Mouse (Mus musculus) liver, embryonic 16.5 days (tissue): ENCODE measurements around the gene Rad9b. TPM values are rescaled to one million over a fixed set of nuclear protein-coding genes. Genes with fewer than 3 reads are reported as not detected.

Experiments used
- ATAC-seq: fragments of 200-750 bp; cut with Nextera tagmentation; 2 replicates; pipeline ENCODE4 v1.8.0; 2017; ENCODE audit warnings: low read depth, mild to moderate bottlenecking, moderate number of reproducible peaks, moderate library complexity
- H3K27ac ChIP-seq: fragments of 300-500 bp; sonication (generic); 2 replicates; pipeline ENCODE4 v1.5.1; 2014; ENCODE audit warnings: mild to moderate bottlenecking, low read length
- H3K27me3 ChIP-seq: fragments of 300-500 bp; sonication (generic); 2 replicates; pipeline ENCODE4 v1.6.1; 2014; ENCODE audit warnings: low read depth, low read length, mixed read lengths; ENCODE audit not compliant: control insufficient read depth, insufficient read depth
- H3K36me3 ChIP-seq: fragments of 300-500 bp; sonication (generic); 2 replicates; pipeline ENCODE4 v1.6.1; 2014; ENCODE audit warnings: mild to moderate bottlenecking; ENCODE audit not compliant: control insufficient read depth, insufficient read depth
- H3K4me1 ChIP-seq: fragments of 300-500 bp; sonication (generic); 2 replicates; pipeline ENCODE4 v1.6.1; 2014; ENCODE audit warnings: low read depth, low read length, mixed read lengths; ENCODE audit not compliant: control insufficient read depth
- H3K4me2 ChIP-seq: fragments of 300-500 bp; sonication (generic); 2 replicates; pipeline ENCODE4 v1.6.1; 2014; ENCODE audit warnings: low read depth, low read length, mixed read lengths
- H3K4me3 ChIP-seq: fragments of 300-500 bp; sonication (generic); 2 replicates; pipeline ENCODE4 v1.5.1; 2014; ENCODE audit warnings: low read depth, mild to moderate bottlenecking, low read length
- H3K9ac ChIP-seq: fragments of 300-500 bp; sonication (generic); 2 replicates; pipeline ENCODE4 v1.6.1; 2014; ENCODE audit warnings: low read depth, low read length
- H3K9me3 ChIP-seq: fragments of 300-500 bp; sonication (generic); replicated peaks from 2 replicates; pipeline ENCODE4 v1.6.1; 2016; ENCODE audit warnings: low read length; ENCODE audit not compliant: control insufficient read depth
- whole genome bisulfite sequencing: fragments of 180-500 bp; shearing (Covaris S2); extraction: QIAGEN DNeasy Blood & Tissue Kit; methylation state at CpG from one replicate; pipeline ENCODE4 v1.1.7; 2014; ENCODE audit not compliant: insufficient replicate concordance; 5-methylcytosine and 5-hydroxymethylcytosine counted together
- polyA plus RNA-seq: library from polyadenylated mRNA; unstranded; fragments of >200 nt; fragmentation: Nextera tagmentation; extraction: Ambion mirVana; gene quantifications from 2 replicates; pipeline ENCODE4 v1.2.1, GENCODE M21; 2015

Rad9b gene
- polyA plus RNA-seq = 2.5 and 2.6 TPM in 2 replicates

- ATAC-seq = peak; percentile 96
- H3K4me1 ChIP-seq = peaks cover 10% of the 10 kb centered on the region
- peak within 1 kb of the TSS; percentile 93 for H3K9ac ChIP-seq
- H3K4me3 ChIP-seq = peak within 1 kb of the TSS; percentile 94
- H3K4me2 ChIP-seq = peak within 1 kb of the TSS; percentile 91
- H3K9me3 ChIP-seq = no peaks in the 10 kb centered on the region
- WGBS = 1% methylated on average over 51 of the region's 51 CpGs
- no peaks in the 10 kb centered on the region for H3K36me3 ChIP-seq
- no peaks in the 10 kb centered on the region for H3K27me3 ChIP-seq
- H3K27ac ChIP-seq = peak within 1 kb of the TSS; percentile 78
Observed at GRCm38 (mm10) chr5:122353807-122354491, at the start of gene Rad9b, which contains the start of gene Vps29. Gene Rad9b, minus strand, starts transcription at chr5:122354233. Gene Vps29, plus strand, starts transcription at chr5:122354369.

- no peak overlapping the region for H3K9ac ChIP-seq
- peaks cover 41% of the 10 kb centered on the region for H3K36me3 ChIP-seq
- no peak overlapping the region for H3K4me2 ChIP-seq
- no peaks in the 10 kb centered on the region for H3K9me3 ChIP-seq
- ATAC-seq = no peak
- H3K4me3 ChIP-seq = no peak overlapping the region
- no peak overlapping the region for H3K27ac ChIP-seq
- H3K27me3 ChIP-seq = no peaks in the 10 kb centered on the region
- H3K4me1 ChIP-seq = no peaks in the 10 kb centered on the region
- WGBS = 90% methylated on average over 12 of the region's 12 CpGs
Observed at GRCm38 (mm10) chr5:122403362-122403761, 49.3 kb upstream of the Rad9b start.

GRCm38 (mm10) chr5:122402772-122403171, 48.7 kb upstream of the Rad9b start:
- Histone ChIP-seq H3K4me3 (no peak overlapping the region), H3K4me2 (no peak overlapping the region), H3K27ac (no peak overlapping the region), H3K9ac (no peak overlapping the region), H3K27me3 (no peaks in the 10 kb centered on the region), H3K36me3 (peaks cover 41% of the 10 kb centered on the region), H3K4me1 (no peaks in the 10 kb centered on the region), H3K9me3 (no peaks in the 10 kb centered on the region)
- WGBS = 69% methylated on average over 5 of the region's 5 CpGs
- ATAC-seq = no peak

- Histone ChIP-seq H3K9me3 (no peaks in the 10 kb centered on the region), H3K4me3 (no peak overlapping the region), H3K36me3 (peaks cover 41% of the 10 kb centered on the region), H3K9ac (no peak overlapping the region), H3K27ac (no peak overlapping the region), H3K27me3 (no peaks in the 10 kb centered on the region), H3K4me1 (no peaks in the 10 kb centered on the region), H3K4me2 (no peak overlapping the region)
- 83% methylated on average over 13 of the region's 13 CpGs for WGBS
- ATAC-seq = no peak
Observed at GRCm38 (mm10) chr5:122402160-122402559, 48.1 kb upstream of the Rad9b start.

- WGBS = 33% methylated on average over 8 of the region's 8 CpGs
- Histone ChIP-seq H3K9ac (no peak overlapping the region), H3K4me3 (no peak overlapping the region), H3K4me1 (no peaks in the 10 kb centered on the region), H3K27me3 (no peaks in the 10 kb centered on the region), H3K27ac (no peak overlapping the region), H3K36me3 (peaks cover 38% of the 10 kb centered on the region), H3K4me2 (no peak overlapping the region), H3K9me3 (no peaks in the 10 kb centered on the region)
- ATAC-seq = no peak
Observed at GRCm38 (mm10) chr5:122401303-122401640, 47.2 kb upstream of the Rad9b start.

- no peaks in the 10 kb centered on the region for H3K9me3 ChIP-seq
- ATAC-seq = no peak
- no peak overlapping the region for H3K4me3 ChIP-seq
- no peak overlapping the region for H3K4me2 ChIP-seq
- H3K27ac ChIP-seq = no peak overlapping the region
- H3K27me3 ChIP-seq = no peaks in the 10 kb centered on the region
- WGBS = 69% methylated on average over 18 of the region's 18 CpGs
- no peak overlapping the region for H3K9ac ChIP-seq
- no peaks in the 10 kb centered on the region for H3K4me1 ChIP-seq
- peaks cover 37% of the 10 kb centered on the region for H3K36me3 ChIP-seq
Observed at GRCm38 (mm10) chr5:122400628-122401302, 46.7 kb upstream of the Rad9b start.

- H3K36me3 ChIP-seq = peaks cover 32% of the 10 kb centered on the region
- WGBS = 85% methylated on average over 8 of the region's 8 CpGs
- no peak overlapping the region for H3K27ac ChIP-seq
- no peak overlapping the region for H3K4me3 ChIP-seq
- ATAC-seq = no peak
- H3K27me3 ChIP-seq = no peaks in the 10 kb centered on the region
- no peaks in the 10 kb centered on the region; the same call in 1 of the 2 replicates for H3K4me1 ChIP-seq
- no peak overlapping the region for H3K4me2 ChIP-seq
- no peaks in the 10 kb centered on the region for H3K9me3 ChIP-seq
- H3K9ac ChIP-seq = no peak overlapping the region
Observed at GRCm38 (mm10) chr5:122399871-122400270, 45.8 kb upstream of the Rad9b start.

GRCm38 (mm10) chr5:122397495-122397894, 43.5 kb upstream of the Rad9b start:
- WGBS = 75% methylated on average over 8 of the region's 8 CpGs
- Histone ChIP-seq H3K9ac (no peak overlapping the region), H3K4me3 (no peak overlapping the region), H3K36me3 (peaks cover 14% of the 10 kb centered on the region), H3K27ac (peak overlapping the region; percentile 12; the same call in 1 of the 2 replicates), H3K27me3 (no peaks in the 10 kb centered on the region), H3K9me3 (no peaks in the 10 kb centered on the region), H3K4me1 (peaks cover 9% of the 10 kb centered on the region), H3K4me2 (no peak overlapping the region)
- ATAC-seq = no peak

GRCm38 (mm10) chr5:122396791-122397190, 42.8 kb upstream of the Rad9b start:
- no peak overlapping the region for H3K9ac ChIP-seq
- ATAC-seq = peak; percentile 27
- H3K36me3 ChIP-seq = peaks cover 9% of the 10 kb centered on the region
- H3K9me3 ChIP-seq = no peaks in the 10 kb centered on the region
- WGBS = 44% methylated on average over 10 of the region's 10 CpGs
- no peak overlapping the region for H3K4me2 ChIP-seq
- peaks cover 11% of the 10 kb centered on the region for H3K4me1 ChIP-seq
- H3K27ac ChIP-seq = peak overlapping the region; percentile 6; the same call in 1 of the 2 replicates
- H3K4me3 ChIP-seq = no peak overlapping the region
- H3K27me3 ChIP-seq = no peaks in the 10 kb centered on the region
